Mouse (Mus musculus): ENCODE results near the gene Plac1. TPM values are rescaled to one million over a fixed set of nuclear protein-coding genes. Genes with fewer than 3 reads are reported as not detected.
"Not testable (repeated sequence)": the region's sequence is repeated elsewhere in the genome, so short reads cannot be mapped to it uniquely, and the experiment has no call there.

The Plac1 gene
- total RNA-seq, 2 experiments from 2014 or later = not detected

- DNase-seq (ENCODE audit: extremely low spot score in 1 of 2, low spot score in 1 of 2) = no peak
Observed at GRCm38 (mm10) chrX:53053885-53054284, 186.0 kb downstream of the Plac1 start.

DNA sequence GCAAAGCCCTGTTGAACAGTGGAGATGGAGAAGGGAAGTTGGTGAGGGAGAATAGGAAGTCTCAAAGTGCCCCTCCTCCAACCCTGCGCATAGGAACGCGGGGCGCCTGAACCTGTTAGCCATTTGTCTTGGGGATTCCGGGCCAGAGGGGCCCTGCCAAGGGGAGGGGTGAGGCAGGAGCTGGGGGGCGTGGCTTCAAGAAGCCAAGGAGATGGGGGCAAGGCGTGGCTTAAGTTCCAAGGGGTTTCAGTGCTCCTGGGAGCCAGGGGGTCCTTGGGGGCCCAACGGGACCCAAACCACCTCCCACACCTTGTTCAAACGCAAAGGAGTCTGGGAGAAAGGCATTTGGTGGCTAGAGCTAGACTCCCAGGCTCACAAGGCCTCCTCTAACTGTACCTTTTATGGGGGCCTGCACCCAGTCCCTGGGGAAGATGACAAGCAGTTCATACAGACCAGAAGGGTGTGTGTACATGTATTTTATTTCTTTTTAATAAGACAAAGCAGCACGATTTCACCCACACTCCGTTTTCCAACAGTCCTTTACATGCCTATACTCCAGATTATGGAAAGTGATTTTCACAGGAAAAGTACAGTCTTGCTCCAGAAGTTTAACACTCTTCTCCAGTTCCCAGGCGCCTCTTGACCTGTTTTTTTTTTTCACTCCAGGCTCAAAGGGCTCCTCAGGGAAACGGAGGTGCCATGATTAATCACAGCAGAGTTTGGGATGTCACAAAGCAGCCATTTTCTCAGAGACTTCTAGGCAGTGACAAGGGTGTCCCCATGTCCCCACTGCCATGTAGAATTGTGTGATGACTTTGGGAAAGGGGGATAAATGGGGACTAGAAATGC lies 187.0 kb downstream of the Plac1 start:
- no peak for DNase-seq (ENCODE audit: extremely low spot score in 1 of 2, low spot score in 1 of 2)

- no peak for DNase-seq (ENCODE audit: extremely low spot score in 1 of 2, low spot score in 1 of 2)
Observed at GRCm38 (mm10) chrX:53050353-53050752, 189.6 kb downstream of the Plac1 start.

GRCm38 (mm10) chrX:53049196-53049595 lies 190.7 kb downstream of the Plac1 start:
- no peak for DNase-seq (ENCODE audit: extremely low spot score in 1 of 2, low spot score in 1 of 2)

DNA sequence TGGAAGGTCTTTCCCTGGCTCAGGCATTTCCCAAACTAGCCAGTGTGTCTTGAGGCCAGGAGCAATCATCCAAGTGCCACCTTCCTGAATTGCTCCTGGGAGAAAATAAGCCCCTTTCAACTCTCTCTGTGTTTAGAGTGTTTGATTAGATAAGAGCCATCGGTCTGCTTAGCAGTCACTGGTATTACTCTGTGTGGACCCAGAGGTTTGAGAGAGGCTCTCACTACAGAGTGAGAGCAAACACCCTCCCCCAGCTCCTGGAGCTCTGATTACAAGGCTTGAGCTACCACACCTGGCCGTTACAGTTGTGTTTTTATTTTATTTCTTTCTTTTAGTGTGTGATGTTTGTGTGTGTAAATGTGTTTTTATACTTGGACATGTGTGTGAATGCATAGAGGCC lies 193.0 kb downstream of the Plac1 start:
- DNase-seq (ENCODE audit: extremely low spot score in 1 of 2, low spot score in 1 of 2) = no peak

DNA sequence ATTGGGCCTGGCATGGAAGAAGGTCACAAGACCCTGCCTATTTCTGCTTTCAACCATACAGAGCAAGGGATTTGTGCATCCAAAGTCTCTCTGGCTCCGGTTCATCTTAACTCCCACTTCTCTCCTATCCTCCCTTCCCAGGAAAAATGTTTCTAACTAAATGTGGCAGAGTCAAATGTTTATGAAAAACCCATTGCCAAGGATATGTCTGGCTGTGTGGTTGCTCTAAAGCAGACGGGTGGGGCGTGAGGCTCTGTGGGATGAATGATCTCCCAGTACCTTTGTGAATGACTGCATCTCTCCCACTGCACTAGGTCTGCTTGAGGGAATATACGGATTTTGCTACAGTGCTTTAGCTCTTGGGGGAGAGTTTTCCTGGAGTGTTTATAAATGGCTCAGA lies 193.9 kb downstream of the Plac1 start:
- no peak for DNase-seq (ENCODE audit: extremely low spot score in 1 of 2, low spot score in 1 of 2)

DNA sequence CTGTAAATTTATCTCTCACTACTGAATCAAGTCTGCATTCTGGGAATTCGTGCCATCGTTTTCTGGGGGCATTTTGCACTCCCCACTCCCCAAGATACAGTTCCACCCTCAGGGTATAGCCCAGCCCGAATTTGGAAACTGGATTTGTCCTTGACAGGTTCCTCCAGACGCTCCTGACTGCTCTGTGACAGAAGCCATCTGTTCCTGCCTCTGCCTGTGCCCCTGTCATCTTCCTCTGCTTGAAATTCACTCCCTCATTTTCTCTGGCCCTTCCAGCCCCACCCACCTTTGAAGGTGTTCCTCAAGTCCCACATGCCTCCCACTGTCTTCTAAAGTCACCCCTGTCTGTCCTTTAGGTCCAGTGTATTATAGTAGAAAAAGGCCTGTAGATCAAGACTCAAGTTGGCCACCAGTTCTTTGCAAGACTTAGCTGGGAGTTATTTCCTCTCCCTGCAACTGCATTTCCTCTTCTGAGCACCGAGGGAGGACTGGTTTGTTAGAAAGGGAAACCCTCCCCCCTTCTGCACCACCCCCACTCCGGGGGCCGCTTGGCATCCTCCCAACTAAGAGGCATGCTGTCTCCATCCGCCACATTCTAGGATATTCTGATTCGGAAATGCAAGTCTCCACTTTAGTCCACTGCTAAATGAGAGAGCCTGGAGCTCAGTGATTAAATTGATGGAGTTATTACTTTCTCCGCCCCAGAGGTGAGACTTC lies 194.6 kb downstream of the Plac1 start:
- no peak for DNase-seq (ENCODE audit: extremely low spot score in 1 of 2, low spot score in 1 of 2)

DNA sequence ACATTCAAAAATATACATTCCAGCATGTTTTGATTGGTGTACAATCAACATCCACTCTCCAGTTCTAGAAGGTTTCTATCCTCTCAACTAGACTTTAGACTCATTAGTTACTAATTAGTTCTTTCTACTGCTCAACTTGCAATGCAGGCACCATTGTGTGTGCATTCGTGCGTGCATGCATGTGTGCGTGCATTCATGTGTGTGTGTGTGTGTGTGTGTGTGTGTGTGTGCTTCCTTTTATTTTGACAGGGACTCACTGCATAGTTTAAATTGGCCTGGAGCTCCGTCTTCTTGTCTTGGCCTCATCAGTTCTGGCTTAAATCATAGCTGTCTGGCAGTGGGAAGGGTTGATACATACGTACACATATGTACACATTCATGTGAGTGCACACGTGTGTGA lies 198.9 kb downstream of the Plac1 start:
- no peak for DNase-seq (ENCODE audit: extremely low spot score in 1 of 2, low spot score in 1 of 2)

DNA sequence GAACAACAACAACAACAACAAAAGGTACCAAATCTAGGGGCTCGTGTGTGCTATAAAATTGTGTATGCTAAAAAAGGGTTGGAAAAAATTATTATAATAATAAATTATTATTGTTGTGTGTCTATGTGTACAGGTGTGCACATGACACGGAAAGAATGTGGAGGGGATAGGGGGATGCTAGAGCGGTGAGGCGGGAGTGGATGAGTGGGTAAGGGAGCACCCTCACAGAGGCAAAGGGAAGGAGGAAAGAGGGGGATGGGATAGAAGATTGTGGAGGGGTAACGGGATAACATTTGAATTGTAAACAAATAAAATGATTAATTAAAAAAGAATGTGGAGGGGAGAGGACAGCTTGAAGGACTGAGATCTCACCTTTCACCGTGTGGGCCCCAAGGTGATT lies 199.8 kb downstream of the Plac1 start:
- DNase-seq (ENCODE audit: extremely low spot score in 1 of 2, low spot score in 1 of 2) = no peak

DNA sequence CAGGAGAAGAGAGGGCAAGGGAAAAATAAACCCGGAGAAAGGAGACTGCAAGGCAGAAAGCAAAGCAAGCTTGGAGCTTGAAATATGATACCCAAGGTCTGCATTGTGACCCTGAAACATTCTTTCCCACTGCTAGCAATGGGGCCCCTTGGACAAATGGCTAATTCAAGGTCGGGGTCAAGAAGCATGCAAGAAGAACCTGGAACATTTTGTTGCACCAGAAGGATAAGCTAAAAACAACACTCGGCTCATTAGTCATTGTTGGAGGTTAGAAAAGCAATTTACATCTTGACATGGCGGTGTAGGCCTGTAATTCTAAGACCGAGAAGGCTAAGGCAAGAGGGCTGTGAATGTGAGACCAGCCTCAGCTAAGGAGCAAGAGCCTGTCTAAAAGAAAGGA lies 200.3 kb downstream of the Plac1 start:
- DNase-seq (ENCODE audit: extremely low spot score in 1 of 2, low spot score in 1 of 2) = no peak

GRCm38 (mm10) chrX:53038194-53038593 lies 201.7 kb downstream of the Plac1 start:
- DNase-seq (ENCODE audit: extremely low spot score in 1 of 2, low spot score in 1 of 2) = no peak

DNA sequence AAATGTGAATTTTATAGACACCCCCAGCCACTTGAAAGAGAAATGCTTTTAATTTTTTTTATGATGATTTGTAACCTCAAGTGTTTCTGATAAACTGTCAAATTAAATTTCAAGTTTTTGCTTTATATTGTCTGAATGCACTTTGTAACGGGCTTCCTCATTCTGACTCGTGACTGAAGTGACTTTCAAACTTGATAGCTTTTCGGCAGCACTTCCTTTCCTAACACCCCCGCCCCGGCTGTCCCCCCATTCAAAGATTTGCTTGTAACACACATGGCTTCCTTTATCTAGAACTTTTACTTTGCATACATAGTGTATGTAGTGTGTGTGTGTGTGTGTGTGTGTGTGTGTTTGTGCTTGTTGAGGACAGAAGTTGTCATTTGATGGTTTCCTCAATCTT lies 210.4 kb downstream of the Plac1 start:
- no peak for DNase-seq (ENCODE audit: extremely low spot score in 1 of 2, low spot score in 1 of 2)

- no peak for DNase-seq (ENCODE audit: extremely low spot score in 1 of 2, low spot score in 1 of 2)
Observed at GRCm38 (mm10) chrX:53025471-53026223, 214.3 kb downstream of the Plac1 start.

GRCm38 (mm10) chrX:53024268-53024667 lies 215.6 kb downstream of the Plac1 start:
- not testable (repeated sequence) for DNase-seq (ENCODE audit: extremely low spot score in 1 of 2, low spot score in 1 of 2)

GRCm38 (mm10) chrX:53023021-53023420 lies 216.9 kb downstream of the Plac1 start:
- no peak for DNase-seq (ENCODE audit: extremely low spot score in 1 of 2, low spot score in 1 of 2)

Small RNA genes lying within 50 kb of the gene (microRNA-seq; reads per million reads assigned to microRNA genes)
- 640 to 830 reads per million in 2 experiments for gene Mir322
- 410 to 833 reads per million in 2 experiments for gene Mir351
- gene Mir450-1 = 0 to 0.37 reads per million in 2 experiments
- gene Mir450-2 = 0.37 to 0.40 reads per million in 2 experiments
- gene Mir450b = 2.6 to 3.5 reads per million in 2 experiments
- gene Mir503 = 29.2 to 30.5 reads per million in 2 experiments
- gene Mir542 = 44.4 to 51.3 reads per million in 2 experiments

Other genes starting within 250 kb of the Plac1 start
- gene Fam122b, start 29.7 kb upstream of the Plac1 start, total RNA-seq (2021) = 1 to 10 TPM; 2.7 to 3.6 TPM
- gene Fam122c, start 33.3 kb upstream of the Plac1 start, total RNA-seq (2021) = not detected
- gene Mospd1, start 130.4 kb upstream of the Plac1 start, total RNA-seq (2021) = 10 to 100 TPM; 13.2 to 14.5 TPM
- gene Etd, start 194.8 kb upstream of the Plac1 start, total RNA-seq (2021) = not detected